Mouse (Mus musculus) lung, adult 2 months (tissue): ENCODE data around the gene Asb8.

ENCODE experiments used
- CTCF ChIP-seq: fragments of 200-500 bp; IDR thresholded peaks from 2 replicates; pipeline ENCODE4 v1.5.1; 2011; ENCODE audit warnings: mild to moderate bottlenecking, low read length, control low read depth; ENCODE audit not compliant: insufficient read depth
- POLR2A ChIP-seq: fragments of 200-500 bp; IDR thresholded peaks from 2 replicates; pipeline ENCODE4 v1.6.1; 2011; ENCODE audit warnings: low read depth, mild to moderate bottlenecking, control low read depth, low read length, borderline replicate concordance; ENCODE audit errors: extremely low read depth

DNA sequence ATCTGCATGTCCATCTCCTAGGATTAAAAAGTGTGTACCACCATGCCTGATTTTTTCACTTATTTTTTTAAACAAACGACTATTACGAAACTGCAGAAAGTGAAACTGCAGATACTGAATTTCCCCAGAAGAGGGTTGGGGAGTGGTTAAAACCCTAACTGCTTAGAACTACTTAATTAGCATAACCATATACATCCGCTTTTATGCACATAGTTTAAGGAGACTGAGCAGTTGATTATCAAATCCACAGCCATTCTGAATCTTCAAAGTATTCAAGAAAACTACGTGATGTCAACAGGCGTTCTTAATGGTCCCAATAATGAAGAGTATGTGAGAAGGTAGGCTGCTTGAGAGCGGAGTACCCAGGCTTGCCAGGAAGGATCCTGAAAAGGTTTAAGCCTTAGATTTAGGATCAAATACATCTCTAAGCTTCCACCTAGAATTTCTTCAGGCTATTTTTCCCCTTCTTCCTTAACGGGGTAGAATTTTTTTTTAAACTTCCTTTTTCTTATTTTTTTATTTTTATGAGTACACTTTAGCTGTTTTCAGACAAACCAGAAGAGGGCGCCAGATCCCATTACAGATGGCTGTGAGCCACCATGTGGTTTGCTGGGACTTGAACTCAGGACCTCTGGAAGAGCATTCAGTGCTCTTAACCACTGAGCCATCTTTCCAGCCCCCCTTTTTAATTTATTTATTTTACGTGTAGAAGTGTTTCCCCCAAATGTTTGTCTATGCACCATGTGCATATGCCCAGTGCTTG, 75.8 kb downstream of the Asb8 start:
- TF ChIP-seq CTCF (no peak), POLR2A (no peak)
